Mouse (Mus musculus) kidney, adult 2 months (tissue): ENCODE results near the gene Pan3. TPM values are rescaled to one million over a fixed set of nuclear protein-coding genes. Genes with fewer than 3 reads are reported as not detected.

Experiments
- DNase-seq: peaks from one replicate; pipeline ENCODE4 v3.0.0; 2021
- H3K27ac ChIP-seq: fragments of 200-500 bp; 2 replicates; pipeline ENCODE4 v1.5.1; 2012; ENCODE audit warnings: low read depth, low read length, control low read depth, inconsistent platforms; ENCODE audit not compliant: insufficient read depth
- H3K27me3 ChIP-seq: fragments of 200-500 bp; replicated peaks from 2 replicates; pipeline ENCODE4 v1.6.1; 2012; ENCODE audit warnings: mild to moderate bottlenecking, moderate library complexity, low read length, inconsistent platforms; ENCODE audit not compliant: control insufficient read depth, insufficient read depth
- H3K36me3 ChIP-seq: fragments of 200-500 bp; 2 replicates; pipeline ENCODE4 v1.6.1; 2012; ENCODE audit warnings: mild to moderate bottlenecking, moderate library complexity, low read length, inconsistent platforms; ENCODE audit not compliant: control insufficient read depth, insufficient read depth
- H3K4me1 ChIP-seq: fragments of 200-500 bp; 2 replicates; pipeline ENCODE4 v1.6.1; 2011; ENCODE audit warnings: low read length; ENCODE audit not compliant: control insufficient read depth, insufficient read depth
- H3K4me3 ChIP-seq: fragments of 200-500 bp; 2 replicates; pipeline ENCODE4 v1.5.1; 2011; ENCODE audit warnings: mild to moderate bottlenecking, low read depth, low read length, control low read depth; ENCODE audit not compliant: insufficient read depth
- CTCF ChIP-seq: fragments of 200-500 bp; conservative IDR thresholded peaks from 2 replicates; pipeline ENCODE4 v1.5.1; 2011; ENCODE audit warnings: low read depth, mild to moderate bottlenecking, control low read depth, low read length, moderate library complexity, mixed read lengths; ENCODE audit not compliant: insufficient read depth, insufficient read length
- POLR2A ChIP-seq: fragments of 200-500 bp; IDR thresholded peaks from one replicate; pipeline ENCODE4 v1.6.1; 2011; ENCODE audit warnings: low read depth, low read length, control low read depth
- WGBS: fragments of 180-500 bp; shearing (Covaris S2); methylation state at CpG from one replicate; pipeline ENCODE4 v1.1.7; 2018; 5-methylcytosine and 5-hydroxymethylcytosine counted together
- polyA plus RNA-seq: library from polyadenylated mRNA; depleted of rRNA; stranded (reverse); fragments of >200 nt; gene quantifications from 2 replicates; pipeline ENCODE4 v1.2.3, GENCODE M21; 2012

Pan3 gene
- polyA plus RNA-seq, 1 experiment, result 47.2 TPM

DNA sequence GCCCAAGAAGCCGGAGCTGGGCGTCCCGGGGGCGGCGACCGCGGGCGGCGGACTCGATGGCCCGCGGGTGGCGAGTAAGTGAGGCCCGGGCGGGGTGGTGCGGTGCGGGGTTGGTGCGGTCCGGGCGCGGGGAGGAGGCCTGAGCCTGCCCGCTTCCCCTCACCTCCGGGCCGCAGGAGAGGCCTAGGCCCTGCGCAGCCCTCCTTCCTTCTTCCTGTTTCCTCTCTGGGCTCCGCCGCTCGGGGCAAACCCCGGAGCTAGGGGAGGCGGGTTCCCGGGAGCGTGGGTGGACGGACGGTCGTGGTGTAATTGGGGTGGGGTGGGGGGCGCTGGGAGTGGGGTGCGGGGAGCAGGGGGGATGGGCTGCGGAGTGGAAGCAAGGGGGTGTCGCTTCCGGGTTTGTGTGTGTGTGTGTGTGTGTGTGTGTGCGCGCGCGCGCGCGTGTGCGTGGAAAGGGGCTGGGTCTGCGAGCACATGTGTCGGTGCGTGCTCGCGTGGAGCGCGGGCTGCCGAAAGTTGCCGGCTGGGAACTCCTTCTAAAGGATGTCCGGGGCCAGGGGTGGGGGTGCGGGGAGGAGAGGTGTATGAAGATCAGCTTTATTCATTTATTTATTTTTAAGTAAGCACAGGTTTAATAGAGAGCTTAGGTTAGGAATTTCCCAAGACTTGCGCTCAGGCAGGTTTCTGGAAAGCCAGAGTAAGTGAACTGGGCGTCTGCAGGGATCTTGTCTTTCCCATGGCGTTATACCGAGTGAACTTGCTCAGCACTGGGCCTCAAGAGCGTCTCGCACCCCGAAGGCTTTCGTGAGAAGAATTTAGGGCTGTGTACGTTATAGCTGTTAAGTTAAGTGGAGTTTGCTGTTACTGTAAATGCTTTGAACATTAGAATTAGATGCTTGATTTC is 1.2 kb downstream of the Pan3 start:
- no peaks in the 10 kb centered on the region for H3K36me3 ChIP-seq
- H3K4me1 ChIP-seq, result peaks cover 31% of the 10 kb centered on the region
- DNase-seq, result peak; percentile 73
- no peak for TF ChIP-seq POLR2A
- WGBS, result under 1% methylated on average over 67 of the region's 68 CpGs
- peak overlapping the region; percentile 97 for H3K27ac ChIP-seq
- no peaks in the 10 kb centered on the region for H3K27me3 ChIP-seq
- peak overlapping the region; percentile 93 for H3K4me3 ChIP-seq

DNA sequence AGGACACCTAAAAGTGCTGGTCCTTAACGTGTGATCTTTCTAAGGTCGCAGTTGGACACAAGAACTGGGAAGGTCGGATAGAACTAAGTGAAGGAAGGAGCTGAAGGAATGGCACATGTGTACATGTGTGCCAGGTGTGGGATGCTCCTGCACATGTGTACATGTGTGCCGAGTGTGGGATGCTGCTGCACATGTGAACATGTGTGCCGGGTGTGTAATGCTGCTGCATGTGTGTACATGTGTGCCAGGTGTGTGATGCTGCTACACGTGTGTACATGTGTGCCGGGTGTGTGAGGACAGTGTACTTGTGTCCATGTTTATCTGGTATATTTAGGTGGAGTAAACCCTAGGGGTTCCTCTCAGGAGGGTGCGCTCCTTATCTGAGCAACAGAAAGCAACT is 3.0 kb downstream of the Pan3 start:
- Histone ChIP-seq H3K4me1 (peaks cover 38% of the 10 kb centered on the region), H3K4me3 (no peak overlapping the region), H3K27ac (no peak overlapping the region), H3K36me3 (no peaks in the 10 kb centered on the region), H3K27me3 (no peaks in the 10 kb centered on the region)
- no peak for DNase-seq
- 65% methylated on average over 8 of the region's 8 CpGs for WGBS
- TF ChIP-seq CTCF, result no peak
- no peak for TF ChIP-seq POLR2A

DNA sequence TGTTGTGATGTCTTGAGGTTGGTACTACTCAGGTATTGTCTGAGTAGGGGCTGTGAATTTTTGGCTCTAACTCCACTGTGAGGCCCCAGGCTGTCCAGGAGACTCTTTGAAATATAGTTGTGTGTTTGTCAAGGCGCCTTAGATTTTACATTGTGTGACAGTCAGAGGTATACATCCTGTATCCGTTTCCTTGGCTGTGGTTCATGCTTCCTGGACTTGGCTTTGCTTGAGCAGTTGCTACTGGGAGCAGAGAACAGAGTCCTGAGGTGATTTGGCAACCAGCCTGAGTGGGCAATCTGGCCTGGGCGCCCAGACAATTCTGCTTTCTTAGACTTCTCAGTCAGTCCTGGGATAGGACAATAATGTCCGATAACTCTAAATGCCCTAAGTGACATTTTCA is 5.3 kb downstream of the Pan3 start:
- DNase-seq, result peak; percentile 92

DNA sequence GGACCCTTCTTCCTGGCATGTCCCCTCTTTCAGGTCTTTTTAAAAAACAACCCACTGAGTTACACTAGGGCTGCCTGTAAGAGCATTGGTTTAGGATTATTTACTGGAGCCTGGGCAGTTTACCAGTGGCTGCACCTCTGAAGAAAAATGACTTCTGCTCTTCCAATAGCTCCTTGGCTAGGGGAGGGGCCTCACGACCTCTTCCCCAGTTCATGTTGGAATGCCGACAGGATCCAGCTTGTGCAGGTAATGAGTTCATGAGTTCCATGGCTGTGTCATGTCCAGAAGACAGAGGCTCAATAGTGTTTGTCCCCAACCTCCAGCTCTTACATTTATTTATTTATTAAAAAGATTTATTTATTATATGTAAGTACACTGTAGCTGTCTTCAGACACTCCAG is 5.8 kb downstream of the Pan3 start:
- Histone ChIP-seq H3K4me1 (peaks cover 46% of the 10 kb centered on the region), H3K27ac (peak overlapping the region; percentile 43), H3K36me3 (no peaks in the 10 kb centered on the region), H3K27me3 (no peaks in the 10 kb centered on the region), H3K4me3 (no peak overlapping the region)
- TF ChIP-seq POLR2A (no peak), CTCF (no peak)
- WGBS, result 7% methylated on average over 2 of the region's 2 CpGs
- DNase-seq, result peak; percentile 58

More for the DNA sequence above, 5.3 kb downstream of the Pan3 start:
- TF ChIP-seq CTCF (no peak), POLR2A (no peak)
- 8% methylated on average over 4 of the region's 4 CpGs for WGBS
- Histone ChIP-seq H3K27me3 (no peaks in the 10 kb centered on the region), H3K27ac (peak overlapping the region; percentile 43), H3K4me1 (peaks cover 46% of the 10 kb centered on the region), H3K4me3 (no peak overlapping the region), H3K36me3 (no peaks in the 10 kb centered on the region)

DNA sequence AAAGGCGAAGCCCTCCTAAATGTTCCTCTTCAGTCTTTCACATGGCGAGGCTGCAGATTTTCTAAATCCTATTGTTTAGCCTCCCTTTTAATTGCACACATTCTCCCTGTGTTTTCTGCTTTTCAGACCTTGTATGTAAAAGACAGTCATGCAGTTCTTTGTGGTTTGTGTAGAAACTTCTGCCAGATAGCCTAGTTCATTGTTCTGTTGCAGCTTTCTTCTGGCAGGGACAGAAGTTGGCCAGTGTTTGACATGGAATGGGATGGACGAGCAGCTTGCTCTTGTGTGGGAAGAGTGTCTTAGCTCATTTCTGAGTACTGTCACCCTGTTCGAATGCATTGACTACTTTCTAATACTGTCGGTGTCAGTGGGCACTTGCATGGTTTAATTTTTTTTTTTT is 6.5 kb downstream of the Pan3 start:
- WGBS, result 71% methylated on average over 5 of the region's 5 CpGs
- peaks cover 45% of the 10 kb centered on the region for H3K4me1 ChIP-seq
- no peak overlapping the region for H3K27ac ChIP-seq

DNA sequence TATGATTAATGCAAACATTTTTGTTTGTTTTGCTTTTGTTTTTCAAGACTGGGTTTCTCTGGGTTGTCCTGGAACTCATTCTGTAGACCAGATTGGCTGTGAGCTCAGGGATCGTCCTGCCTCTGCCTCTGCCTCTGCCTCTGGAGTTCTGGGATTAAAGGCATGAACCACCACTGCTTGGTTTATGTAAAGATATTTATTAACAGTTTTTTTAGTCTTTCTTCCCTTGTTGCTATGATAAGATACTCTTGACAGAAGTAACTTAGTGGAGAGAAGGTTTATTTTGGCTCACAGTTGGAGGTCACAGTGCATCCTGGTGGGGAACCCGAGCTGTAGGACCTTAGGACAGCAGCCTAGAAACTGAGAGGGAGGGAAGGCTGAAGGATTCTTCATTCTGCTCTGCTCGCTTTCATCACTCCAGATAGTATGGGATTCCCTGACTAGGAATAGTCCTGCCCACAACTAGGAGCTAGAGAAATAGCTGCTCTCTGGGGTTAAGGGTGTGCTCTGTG is 11.1 kb downstream of the Pan3 start:
- no peak for TF ChIP-seq POLR2A
- 70% methylated on average over 3 of the region's 3 CpGs for WGBS
- DNase-seq, result no peak
- Histone ChIP-seq H3K4me3 (no peak overlapping the region), H3K27me3 (no peaks in the 10 kb centered on the region), H3K27ac (no peak overlapping the region), H3K4me1 (peaks cover 19% of the 10 kb centered on the region), H3K36me3 (no peaks in the 10 kb centered on the region)

More for the DNA sequence above, 6.5 kb downstream of the Pan3 start:
- H3K36me3 ChIP-seq, result no peaks in the 10 kb centered on the region
- TF ChIP-seq POLR2A, result no peak
- no peak for TF ChIP-seq CTCF
- DNase-seq, result no peak
- H3K27me3 ChIP-seq, result no peaks in the 10 kb centered on the region
- H3K4me3 ChIP-seq, result no peak overlapping the region

DNA sequence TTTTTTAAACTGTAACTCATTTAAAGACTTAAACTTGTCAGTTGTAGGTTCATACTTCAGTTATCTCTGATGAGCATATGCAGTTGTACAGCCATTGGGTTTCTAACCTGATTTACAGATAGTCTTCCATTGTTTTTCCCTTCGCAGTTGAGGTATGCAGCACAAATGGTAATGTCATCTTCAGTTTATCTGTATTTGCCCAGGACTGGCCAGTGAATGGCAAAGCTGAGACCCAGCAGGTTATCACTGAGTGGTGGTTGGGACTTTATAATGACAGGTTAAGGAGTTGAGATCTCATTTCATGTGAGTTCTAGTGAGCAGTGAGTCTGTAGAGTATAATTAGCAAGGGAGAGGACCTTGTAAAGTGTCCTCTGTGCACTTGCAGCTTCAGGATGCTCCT is 12.0 kb downstream of the Pan3 start:
- H3K4me1 ChIP-seq, result peaks cover 13% of the 10 kb centered on the region
- no peak for DNase-seq
- no peaks in the 10 kb centered on the region for H3K36me3 ChIP-seq
- WGBS, result 82% methylated on average over 1 of the region's 1 CpGs
- H3K27me3 ChIP-seq, result no peaks in the 10 kb centered on the region
- H3K4me3 ChIP-seq, result no peak overlapping the region
- TF ChIP-seq POLR2A (no peak), CTCF (no peak)
- H3K27ac ChIP-seq, result no peak overlapping the region
